Mouse (Mus musculus) kidney, adult 2 months (tissue): ENCODE measurements around the gene Obox6.

Experiments
- CTCF ChIP-seq: fragments of 200-500 bp; conservative IDR thresholded peaks from 2 replicates; pipeline ENCODE4 v1.5.1; 2011; ENCODE audit warnings: low read depth, mild to moderate bottlenecking, control low read depth, low read length, moderate library complexity, mixed read lengths; ENCODE audit not compliant: insufficient read depth, insufficient read length
- POLR2A ChIP-seq: fragments of 200-500 bp; IDR thresholded peaks from one replicate; pipeline ENCODE4 v1.6.1; 2011; ENCODE audit warnings: low read depth, low read length, control low read depth

DNA sequence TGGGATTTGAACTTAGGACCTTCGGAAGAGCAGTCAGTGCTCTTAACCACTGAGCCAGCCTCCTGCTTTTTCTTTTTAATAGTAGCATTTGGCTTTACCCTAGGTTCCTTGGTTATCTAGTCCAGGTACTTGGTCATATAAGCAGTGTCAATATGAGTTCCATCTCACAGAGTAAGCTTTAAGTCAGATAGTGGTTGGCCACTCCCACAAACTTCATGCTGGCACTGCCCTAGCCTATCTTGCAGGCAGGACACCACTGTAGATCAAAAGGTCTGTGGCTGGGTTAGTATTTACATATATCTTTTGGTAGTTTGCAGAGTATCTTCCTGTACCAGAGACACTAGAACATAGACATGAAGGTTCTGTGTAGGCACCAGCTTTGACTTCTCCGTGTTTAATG, 44.6 kb upstream of the Obox6 start:
- TF ChIP-seq POLR2A (no peak), CTCF (no peak)
